Mouse (Mus musculus): ENCODE measurements around the gene Ssr3. TPM values are rescaled to one million over a fixed set of nuclear protein-coding genes. Genes with fewer than 3 reads are reported as not detected.
A peak's percentile ranks its signal among the peaks of the same experiment; 100 is the strongest.

Ssr3 gene
- total RNA-seq, 2 experiments from 2014 or later = 110 to 115 TPM

- DNase-seq (ENCODE audit: low spot score in 2 of 2) = no peak
Measured at GRCm38 (mm10) chr3:65378724-65379123, 13.7 kb downstream of the Ssr3 start.

DNA sequence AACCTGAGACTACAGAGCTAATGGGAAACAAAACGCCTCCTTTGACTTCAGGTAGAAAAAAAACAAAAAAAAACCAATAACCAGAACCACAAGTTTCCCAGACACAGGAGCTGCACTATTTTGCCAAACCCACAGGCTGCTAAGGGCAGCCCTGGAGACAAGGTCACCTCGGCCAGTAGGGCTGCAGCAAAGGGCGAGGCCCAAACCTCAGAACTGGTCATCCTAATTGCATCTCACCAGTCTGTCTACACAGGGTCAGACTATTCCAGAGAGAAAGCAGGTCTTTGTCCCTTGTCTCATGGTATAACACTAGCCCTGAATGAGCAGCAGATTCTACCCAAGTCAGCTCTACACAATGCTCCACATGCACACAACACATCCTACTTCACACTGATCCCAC lies 17.7 kb downstream of the Ssr3 start:
- DNase-seq (ENCODE audit: low spot score in 2 of 2) = no peak

- no peak for DNase-seq (ENCODE audit: low spot score in 2 of 2)
Measured at GRCm38 (mm10) chr3:65373594-65374182, 18.7 kb downstream of the Ssr3 start.

GRCm38 (mm10) chr3:65372552-65372951 lies 19.9 kb downstream of the Ssr3 start:
- no peak for DNase-seq (ENCODE audit: low spot score in 2 of 2)

GRCm38 (mm10) chr3:65367944-65368343 lies 24.5 kb downstream of the Ssr3 start:
- no peak for DNase-seq (ENCODE audit: low spot score in 2 of 2)

- no peak for DNase-seq (ENCODE audit: low spot score in 2 of 2)
Measured at GRCm38 (mm10) chr3:65365921-65366710, 26.3 kb downstream of the Ssr3 start.

DNA sequence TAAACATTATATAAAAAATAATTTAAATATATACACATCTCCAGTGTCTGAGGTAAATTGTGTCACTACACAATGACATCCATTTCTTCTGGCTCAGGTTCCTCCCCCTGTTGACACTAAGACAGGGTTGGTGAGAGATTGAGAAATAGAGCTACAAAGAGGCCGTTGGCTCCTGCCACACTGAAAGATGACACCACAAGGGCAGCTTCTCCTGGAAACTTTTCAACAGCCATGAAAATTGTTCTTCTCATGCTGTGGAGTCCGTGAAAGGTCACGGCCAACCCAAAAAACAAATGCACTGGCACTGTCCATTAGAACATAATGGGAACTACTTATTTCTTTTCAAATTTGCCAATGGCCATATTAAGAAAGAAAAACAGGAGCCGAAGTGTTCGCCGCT lies 27.2 kb downstream of the Ssr3 start:
- DNase-seq (ENCODE audit: low spot score in 2 of 2) = no peak

- DNase-seq (ENCODE audit: low spot score in 2 of 2) = peak; percentile 22 to 57
Measured at GRCm38 (mm10) chr3:65363438-65363837, 29.0 kb downstream of the Ssr3 start.

GRCm38 (mm10) chr3:65360163-65360969 lies 32.1 kb downstream of the Ssr3 start:
- no peak for DNase-seq (ENCODE audit: low spot score in 2 of 2)

GRCm38 (mm10) chr3:65358841-65359240 lies 33.6 kb downstream of the Ssr3 start:
- no peak for DNase-seq (ENCODE audit: low spot score in 2 of 2)

DNA sequence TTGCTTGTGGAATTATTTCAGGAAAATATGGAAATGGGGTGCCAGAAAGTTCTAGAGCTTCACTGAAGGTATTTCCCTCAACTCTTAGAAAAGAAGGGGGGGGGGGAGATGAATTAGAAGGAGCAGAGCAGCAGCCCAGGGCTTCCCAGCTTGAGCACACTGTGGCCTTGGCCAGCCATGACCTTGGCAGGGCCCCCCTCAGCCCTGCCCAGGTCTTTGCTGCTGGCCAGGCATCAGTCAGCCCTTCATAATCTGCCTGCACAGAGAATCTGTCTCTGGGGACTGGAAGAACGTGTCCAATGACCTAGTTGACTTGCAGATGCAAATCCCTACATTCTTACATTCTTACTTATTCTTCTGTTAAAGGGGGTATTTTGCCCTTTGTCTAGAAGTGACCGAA lies 34.1 kb downstream of the Ssr3 start:
- DNase-seq (ENCODE audit: low spot score in 2 of 2) = no peak

DNA sequence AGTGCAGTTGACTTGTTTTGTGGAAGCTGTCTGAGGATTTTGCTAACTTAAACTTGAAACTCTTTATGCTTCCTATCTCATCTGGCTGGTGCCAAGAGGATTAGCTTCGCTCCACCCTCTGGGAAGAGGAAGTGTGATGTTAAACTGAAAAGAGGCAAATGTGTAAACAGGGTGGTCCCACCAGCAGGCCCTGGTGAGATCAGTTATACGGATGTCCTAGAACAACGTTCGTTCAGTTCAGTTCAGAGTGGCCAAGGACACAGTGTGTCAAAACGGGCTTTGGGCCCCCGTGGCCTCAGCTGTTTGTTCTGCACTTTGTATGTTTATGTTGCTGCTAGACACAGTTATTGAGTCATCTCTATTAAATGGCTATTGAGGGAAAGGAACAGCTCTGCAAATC lies 36.9 kb downstream of the Ssr3 start:
- DNase-seq (ENCODE audit: low spot score in 2 of 2) = no peak

DNA sequence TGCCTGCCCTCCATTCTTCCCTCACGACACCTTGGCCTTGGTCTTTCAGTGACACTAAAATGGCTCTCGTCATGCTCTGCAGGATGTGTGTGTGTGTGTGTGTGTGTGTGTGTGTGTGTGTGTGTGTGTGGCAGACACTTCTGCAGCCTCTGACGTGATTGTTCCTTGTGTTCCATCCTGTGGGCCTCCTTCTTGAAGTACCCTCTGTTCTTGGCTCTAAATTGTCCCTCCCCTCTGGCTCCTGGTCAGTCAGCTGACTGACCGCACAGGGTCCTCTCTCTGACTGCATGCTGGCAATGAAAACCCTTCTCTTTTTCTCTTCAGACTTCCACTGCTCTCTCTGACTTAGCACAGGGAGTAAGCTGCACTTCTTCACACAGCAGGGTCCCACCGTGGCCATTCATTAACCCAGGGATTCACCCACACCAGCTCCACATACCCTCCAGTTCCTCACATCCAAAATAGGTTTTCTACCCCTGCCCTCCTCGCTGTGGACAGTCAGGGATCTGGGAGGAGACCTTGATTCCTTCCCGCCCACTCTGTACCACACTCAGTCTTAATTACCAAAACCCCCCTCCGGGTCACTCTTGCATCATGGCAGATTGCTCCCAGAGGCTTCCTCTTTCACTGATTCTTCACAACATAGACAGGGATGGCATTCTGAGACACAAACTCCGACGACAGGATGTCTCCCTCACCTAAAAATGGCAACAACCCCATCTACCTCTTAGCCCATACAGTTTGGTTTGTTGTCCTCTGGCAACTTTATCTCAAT lies 39.0 kb downstream of the Ssr3 start:
- DNase-seq (ENCODE audit: low spot score in 2 of 2) = no peak

DNA sequence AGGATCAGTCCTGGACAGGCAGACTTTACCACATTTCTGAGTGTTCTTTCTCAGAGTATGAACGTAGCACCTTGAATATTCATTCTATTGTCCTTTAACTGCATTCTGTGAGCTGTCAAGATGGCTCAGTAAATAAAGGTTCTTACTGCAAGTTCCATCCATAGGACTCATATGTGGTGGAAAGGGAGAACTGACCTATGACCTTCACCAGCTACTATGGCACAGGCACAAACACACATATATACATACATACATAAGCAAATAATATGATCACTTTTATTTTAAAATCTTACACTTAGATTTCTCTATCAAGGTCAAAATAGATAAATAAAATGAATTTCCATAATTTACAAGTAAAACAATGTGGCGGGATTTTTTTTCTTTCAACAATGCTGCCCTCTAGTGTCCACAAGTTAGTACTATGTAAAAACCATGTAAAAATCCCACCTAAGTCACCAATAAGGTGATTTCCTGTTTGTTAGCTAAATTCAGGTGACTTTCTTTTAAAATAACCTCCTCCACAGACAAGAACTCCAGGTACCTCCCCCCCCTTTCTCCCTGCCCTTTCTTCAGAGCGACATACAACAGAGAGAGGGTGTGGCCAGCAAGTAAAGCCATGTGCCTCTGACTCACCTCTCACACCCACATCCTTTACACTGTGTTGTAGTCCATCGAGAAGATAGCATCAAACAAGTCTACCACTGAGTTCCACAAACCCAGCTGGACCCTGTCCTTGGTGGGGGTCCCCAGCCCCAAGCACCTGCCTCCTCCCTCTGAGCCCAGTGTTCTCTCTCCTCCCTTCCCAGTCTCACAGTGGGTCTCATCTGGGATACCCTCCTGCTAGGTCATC lies 39.9 kb downstream of the Ssr3 start:
- peak in 1 of 2 experiments; percentile 39 for DNase-seq (ENCODE audit: low spot score in 2 of 2)

DNA sequence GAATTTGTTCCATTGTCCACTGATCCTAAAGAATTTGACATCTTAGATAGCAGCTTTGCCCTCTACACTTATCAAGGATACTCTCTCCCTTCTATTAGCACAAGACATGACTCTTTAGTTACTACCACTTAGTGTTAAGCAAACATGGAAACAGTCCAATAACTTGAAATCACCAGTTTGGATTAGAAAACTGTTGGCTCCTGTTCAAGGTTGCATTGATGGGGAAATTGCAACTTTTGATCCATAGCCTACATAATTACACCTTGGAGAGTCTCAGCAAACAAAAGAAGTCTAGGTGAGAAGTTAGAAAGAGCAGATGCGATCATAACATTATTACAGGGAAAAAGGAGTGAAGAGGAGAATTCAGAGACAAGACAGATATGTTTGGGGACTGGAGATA lies 46.2 kb downstream of the Ssr3 start:
- no peak for DNase-seq (ENCODE audit: low spot score in 2 of 2)

DNA sequence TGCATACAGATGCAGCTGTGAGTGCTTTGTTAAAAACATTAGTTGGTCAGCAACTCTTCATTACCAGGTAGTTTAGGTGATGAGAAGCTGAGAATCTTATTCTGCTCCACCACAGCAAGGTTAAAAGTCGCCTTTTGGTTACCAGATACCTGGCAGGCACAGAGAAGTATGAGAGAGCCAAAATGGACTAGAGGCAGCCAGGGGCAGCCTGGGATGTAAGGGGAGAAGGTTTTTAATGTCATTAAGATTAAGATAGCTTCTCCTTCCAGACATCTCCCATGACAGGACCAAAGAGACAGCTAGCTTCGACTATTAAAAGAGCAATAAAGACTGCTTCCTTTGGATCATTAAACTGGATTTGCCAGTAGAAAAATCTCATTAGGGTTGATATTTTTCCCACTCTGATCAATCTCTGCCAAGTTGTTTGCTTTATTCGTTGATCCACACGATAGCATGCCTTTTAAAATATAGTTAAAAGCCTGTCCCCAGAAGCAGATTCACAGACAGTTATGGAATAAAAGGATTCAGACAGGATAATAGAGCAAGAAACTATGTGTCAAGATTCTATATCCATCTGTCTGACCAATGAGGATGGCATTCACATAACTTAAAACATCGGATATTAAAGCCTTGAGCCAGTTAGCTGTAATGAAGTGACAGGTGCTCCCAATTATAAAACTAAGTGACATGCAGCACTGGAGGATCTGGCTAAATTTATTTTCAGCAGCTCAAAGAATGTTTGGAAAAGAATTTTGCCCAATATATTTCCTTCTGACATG lies 52.1 kb downstream of the Ssr3 start:
- no peak for DNase-seq (ENCODE audit: low spot score in 2 of 2)

DNA sequence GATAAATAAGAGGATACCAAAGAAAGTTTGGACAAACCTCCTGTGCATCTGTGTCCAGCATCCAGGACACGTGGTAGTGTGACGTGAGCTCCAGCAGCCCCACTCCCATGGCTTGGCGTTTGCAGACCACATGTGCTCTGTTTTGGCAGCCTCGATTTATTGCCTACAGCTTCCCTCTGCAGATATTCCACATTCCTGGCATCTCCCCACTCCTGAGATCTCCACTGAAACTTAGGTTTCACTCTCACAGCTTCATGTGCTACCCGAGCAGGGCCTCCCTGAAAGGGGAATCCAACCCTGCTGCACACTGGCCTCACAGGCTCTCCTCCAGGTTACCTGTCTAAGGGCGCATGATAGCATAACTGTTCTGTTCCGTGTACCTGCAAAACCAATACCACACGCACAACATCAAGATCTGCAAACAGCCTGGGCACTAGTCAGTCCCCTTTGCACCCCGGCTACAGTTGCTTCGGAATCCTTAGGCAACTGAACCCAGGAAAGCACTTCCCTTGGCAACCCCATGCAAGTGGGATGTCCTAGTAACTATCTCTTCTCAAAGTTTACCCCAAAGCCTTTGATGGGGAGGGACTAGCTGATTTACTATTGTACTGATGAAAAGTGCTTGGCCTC lies 54.5 kb downstream of the Ssr3 start:
- DNase-seq (ENCODE audit: low spot score in 2 of 2) = no peak

All from layer of hippocampus, adult 18-20 months (tissue).